Mouse (Mus musculus) left cerebral cortex, postnatal 14 days (tissue): ENCODE results near the gene Selenom. TPM values are rescaled to one million over a fixed set of nuclear protein-coding genes. Genes with fewer than 3 reads are reported as not detected.

ENCODE experiments used
- DNase-seq, 2 experiments: peaks; one replicate each; pipeline ENCODE4 v3.0.0; 2021 to 2022; ENCODE audit warnings: low spot score in 2 of 2, mixed read lengths in 1 of 2
- intact Hi-C: fragments of 180-260 bp; cut with DNase I; formaldehyde crosslinking; loops from one replicate; pipeline ENCODE4 v1.15.1; 2025
- total RNA-seq, 2 experiments: library from RNA; stranded (reverse); gene quantifications; 2 replicates each; pipeline ENCODE4 v1.2.3; 2021

Selenom gene
- total RNA-seq, 2 experiments from 2014 or later: 156 to 170 TPM

DNA sequence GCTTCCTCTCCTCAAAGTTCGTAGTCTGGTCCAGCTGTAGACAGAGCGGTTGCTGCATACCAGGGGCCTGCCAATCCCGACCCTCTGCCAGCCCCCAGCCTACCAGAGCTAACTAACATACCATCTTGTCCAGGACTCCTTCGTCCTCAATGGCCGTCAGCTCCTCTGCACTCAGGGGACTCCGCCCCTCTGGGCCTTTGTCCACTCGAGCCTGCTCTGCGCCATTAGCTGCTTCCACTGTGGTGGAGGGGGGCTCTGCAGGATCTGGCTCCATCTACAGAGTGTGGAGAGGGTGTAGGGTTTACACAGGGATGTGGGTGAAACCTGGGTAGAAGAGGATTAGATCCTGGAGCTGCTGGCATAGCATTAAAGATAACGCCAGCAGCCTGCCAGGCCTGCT, 11.7 kb downstream of the Selenom start:
- intact Hi-C loops: no loop called here
- no peak for DNase-seq

DNA sequence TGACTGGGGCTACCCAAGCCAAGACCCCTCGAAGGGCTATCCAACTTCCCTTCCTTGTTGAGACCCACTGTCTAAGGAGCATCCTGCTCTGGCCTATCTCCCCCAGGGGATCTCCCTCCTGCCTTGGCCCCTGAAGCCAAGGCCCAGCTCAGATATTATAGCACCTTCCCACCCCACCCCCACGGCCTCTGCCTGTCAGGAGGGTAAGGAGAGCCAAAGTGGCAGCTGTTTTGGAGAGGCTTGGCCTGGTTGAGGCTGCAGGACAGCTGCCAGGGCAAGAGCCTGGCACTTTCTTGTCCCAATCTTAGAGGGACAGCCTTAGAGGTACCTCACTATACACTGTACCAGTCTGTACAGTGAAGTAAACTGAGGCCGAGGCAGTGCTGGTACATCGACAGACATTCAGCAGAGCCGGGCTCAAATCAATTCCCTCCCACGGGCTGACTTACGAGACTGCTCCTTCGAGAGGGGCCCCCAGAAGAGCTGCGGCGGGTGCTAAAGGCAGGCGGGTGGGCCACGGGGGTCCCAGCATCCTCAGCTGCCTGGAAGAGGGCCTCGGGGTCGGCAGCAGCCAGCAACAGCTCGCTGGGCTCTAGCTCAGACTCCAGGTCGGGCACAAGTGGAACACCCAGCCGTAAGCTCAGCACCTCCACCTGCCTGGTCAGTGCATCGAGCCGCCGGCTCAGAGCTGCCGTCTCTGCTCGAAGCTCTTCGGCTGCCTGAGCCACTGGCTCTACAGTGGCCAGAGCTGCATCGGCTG, 12.7 kb downstream of the Selenom start:
- no peak for DNase-seq
- intact Hi-C loops: no loop called here

DNA sequence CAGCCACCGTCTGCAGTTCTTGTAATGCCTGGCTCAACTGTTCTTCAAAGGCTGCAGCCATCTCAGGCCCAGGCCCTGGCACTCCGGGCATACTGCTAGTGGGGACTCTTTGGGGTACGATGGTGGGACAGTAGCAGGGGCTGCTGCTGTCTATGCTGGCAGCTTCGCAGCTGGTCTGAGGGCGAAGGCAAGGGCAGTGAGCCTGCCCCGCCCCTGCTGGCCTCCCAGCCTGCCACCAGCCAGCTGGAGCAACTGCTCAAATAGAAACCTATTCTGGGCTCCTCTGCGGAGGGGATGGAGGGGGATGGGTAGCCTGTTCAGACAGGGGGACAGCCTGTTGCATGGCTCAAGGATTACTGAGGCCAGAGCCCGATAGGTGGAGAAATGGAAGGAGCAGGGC, 13.3 kb downstream of the Selenom start:
- intact Hi-C loops: no loop called here
- no peak for DNase-seq

DNA sequence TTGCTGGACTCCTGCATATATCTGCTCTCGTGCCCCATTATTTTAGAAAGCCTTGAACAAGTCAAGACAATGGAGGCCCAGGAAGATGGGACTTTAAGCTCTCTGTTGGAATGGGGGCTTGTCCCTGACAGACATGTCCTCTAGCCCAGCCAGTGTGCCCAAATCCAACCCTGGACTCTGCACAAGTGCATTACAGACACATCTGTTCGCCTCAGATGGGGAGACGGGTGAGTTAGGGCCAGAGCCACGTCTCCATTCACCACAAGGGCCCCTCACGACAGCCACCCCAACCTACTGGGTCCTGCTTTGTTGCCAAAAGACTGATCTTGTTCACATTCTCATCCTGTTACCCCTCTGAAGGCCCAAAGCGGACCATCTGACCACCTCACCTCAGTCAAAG, 13.7 kb downstream of the Selenom start:
- DNase-seq: no peak
- intact Hi-C loops: no loop called here

GRCm38 (mm10) chr11:3529476-3530252, 15.2 kb downstream of the Selenom start:
- DNase-seq: no peak
- intact Hi-C loops: no loop called here

GRCm38 (mm10) chr11:3530731-3531130, 16.2 kb downstream of the Selenom start:
- intact Hi-C loops: no loop called here
- no peak for DNase-seq

GRCm38 (mm10) chr11:3531634-3532033, 17.1 kb downstream of the Selenom start:
- intact Hi-C loops: no loop called here
- peak; percentile 58 to 81 for DNase-seq

GRCm38 (mm10) chr11:3532101-3532931, 17.8 kb downstream of the Selenom start:
- intact Hi-C loops: no loop called here

GRCm38 (mm10) chr11:3533406-3533932, 19.0 kb downstream of the Selenom start:
- no peak for DNase-seq
- intact Hi-C loops: no loop called here

More at GRCm38 (mm10) chr11:3532101-3532931, 17.8 kb downstream of the Selenom start:
- no peak for DNase-seq

GRCm38 (mm10) chr11:3534956-3535355, 20.5 kb downstream of the Selenom start:
- DNase-seq: no peak
- intact Hi-C loops: loop anchor here (2.0 to 5.0 kb wide), 3 partner anchors 98 to 252 kb away; no protein-coding TSS in a partner anchor

GRCm38 (mm10) chr11:3535406-3535986, 21.0 kb downstream of the Selenom start:
- DNase-seq: peak; percentile 94 to 96
- intact Hi-C loops: loop anchor here (2.0 to 5.0 kb wide), 3 partner anchors 97 to 252 kb away; no protein-coding TSS in a partner anchor

GRCm38 (mm10) chr11:3536082-3536481, 21.6 kb downstream of the Selenom start:
- DNase-seq: no peak
- intact Hi-C loops: loop anchor here (5.0 kb wide), 2 partner anchors 151 to 251 kb away; no protein-coding TSS in a partner anchor

DNA sequence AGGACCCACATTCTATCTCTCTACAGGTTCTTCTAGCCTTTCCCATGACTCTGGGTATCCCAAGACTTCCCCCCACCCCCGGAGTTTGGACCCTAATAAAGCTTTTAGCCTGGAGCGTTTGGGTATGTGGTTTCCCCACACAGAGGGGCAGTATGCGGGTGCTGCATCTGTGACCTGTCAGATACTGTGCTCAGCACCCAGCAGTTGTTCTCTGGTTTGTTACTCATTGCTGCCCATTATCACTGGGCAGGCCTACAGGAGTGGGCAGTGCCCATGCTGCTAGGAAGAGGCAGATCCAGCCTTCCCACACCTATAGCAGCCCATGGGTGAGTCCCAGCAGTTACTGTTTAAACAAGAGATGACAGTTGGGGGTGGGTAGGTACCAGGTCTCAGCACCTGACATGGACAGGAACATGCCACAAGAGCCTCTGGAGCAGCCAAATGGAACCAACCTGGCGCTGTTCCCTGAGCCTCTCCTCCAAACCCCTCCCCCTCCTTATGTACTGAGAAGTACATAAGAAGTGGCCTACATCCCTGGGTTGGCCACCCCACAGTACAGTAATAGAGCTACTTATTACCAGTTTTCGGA, 22.4 kb downstream of the Selenom start:
- DNase-seq: no peak
- intact Hi-C loops: loop anchor here (5.0 kb wide), 2 partner anchors 150 to 250 kb away; no protein-coding TSS in a partner anchor

GRCm38 (mm10) chr11:3537711-3538110, 23.2 kb downstream of the Selenom start:
- DNase-seq: no peak
- intact Hi-C loops: loop anchor here (5.0 kb wide), 2 partner anchors 150 to 250 kb away; no protein-coding TSS in a partner anchor

GRCm38 (mm10) chr11:3538341-3538740, 23.9 kb downstream of the Selenom start:
- intact Hi-C loops: loop anchor here (5.0 kb wide), 2 partner anchors 149 to 249 kb away; no protein-coding TSS in a partner anchor

GRCm38 (mm10) chr11:3539111-3539825, 24.8 kb downstream of the Selenom start:
- intact Hi-C loops: loop anchor here (5.0 kb wide), 2 partner anchors 148 to 248 kb away; no protein-coding TSS in a partner anchor
- DNase-seq: peak; percentile 88 to 93

More at GRCm38 (mm10) chr11:3538341-3538740, 23.9 kb downstream of the Selenom start:
- no peak for DNase-seq

GRCm38 (mm10) chr11:3539826-3540196, 25.3 kb downstream of the Selenom start:
- intact Hi-C loops: loop anchor here (5.0 kb wide), 2 partner anchors 147 to 247 kb away; no protein-coding TSS in a partner anchor
- DNase-seq: no peak
